Mouse (Mus musculus) megakaryocyte, embryonic 14.5 days (primary cell): ENCODE data around the gene Epha2. TPM values are rescaled to one million over a fixed set of nuclear protein-coding genes. Genes with fewer than 3 reads are reported as not detected.

ENCODE experiments used
- H3K27me3 ChIP-seq: replicated peaks from 2 replicates; pipeline ENCODE3; 2012; ENCODE audit warnings: inconsistent platforms
- H3K36me3 ChIP-seq: replicated peaks from 2 replicates; pipeline ENCODE3; 2012; ENCODE audit warnings: low read length, inconsistent platforms, mixed read lengths
- H3K4me1 ChIP-seq: 2 replicates; pipeline ENCODE4 v1.6.1; 2012; ENCODE audit warnings: inconsistent platforms
- H3K4me3 ChIP-seq: replicated peaks from 2 replicates; pipeline ENCODE3; 2012; ENCODE audit warnings: moderate library complexity, mild to moderate bottlenecking, inconsistent platforms
- H3K9me3 ChIP-seq: 2 replicates; pipeline ENCODE4 v1.6.1; 2012; ENCODE audit warnings: inconsistent platforms
- FLI1 ChIP-seq: IDR thresholded peaks from 2 replicates; pipeline ENCODE4 v1.6.1; 2012; ENCODE audit warnings: low read length, inconsistent platforms, mixed read lengths
- GATA1 ChIP-seq: IDR thresholded peaks from 3 replicates; pipeline ENCODE4 v1.6.1; 2012; ENCODE audit warnings: mixed read lengths, low read length, inconsistent platforms, borderline replicate concordance
- polyA plus RNA-seq: library from polyadenylated mRNA; stranded (reverse); fragments of >175 nt; gene quantifications from 2 replicates; pipeline ENCODE4 v1.2.3, GENCODE M21; 2012; ENCODE audit warnings: low replicate concordance; ENCODE audit not compliant: insufficient read depth

Epha2 gene
- polyA plus RNA-seq, 1 experiment = not detected

- H3K36me3 ChIP-seq = no peaks in the 10 kb centered on the region
- peaks cover 22% of the 10 kb centered on the region for H3K9me3 ChIP-seq
- H3K4me1 ChIP-seq = peaks cover 13% of the 10 kb centered on the region; the same call in 1 of the 2 replicates
- no peak for TF ChIP-seq FLI1
- no peak for TF ChIP-seq GATA1
- H3K4me3 ChIP-seq = no peak overlapping the region
- peaks cover 36% of the 10 kb centered on the region for H3K27me3 ChIP-seq
Observed at GRCm38 (mm10) chr4:141268350-141268749, 32.7 kb upstream of the Epha2 start.

- Histone ChIP-seq H3K36me3 (no peaks in the 10 kb centered on the region), H3K4me1 (peaks cover 14% of the 10 kb centered on the region; the same call in 1 of the 2 replicates), H3K4me3 (no peak overlapping the region), H3K9me3 (peaks cover 22% of the 10 kb centered on the region), H3K27me3 (peaks cover 41% of the 10 kb centered on the region)
- TF ChIP-seq GATA1 = no peak
- TF ChIP-seq FLI1 = no peak
Observed at GRCm38 (mm10) chr4:141269080-141269479, 32.0 kb upstream of the Epha2 start.

- peaks cover 54% of the 10 kb centered on the region for H3K27me3 ChIP-seq
- no peak overlapping the region for H3K4me3 ChIP-seq
- H3K36me3 ChIP-seq = no peaks in the 10 kb centered on the region
- no peak for TF ChIP-seq FLI1
- TF ChIP-seq GATA1 = no peak
- peaks cover 22% of the 10 kb centered on the region for H3K9me3 ChIP-seq
- H3K4me1 ChIP-seq = peaks cover 14% of the 10 kb centered on the region; the same call in 1 of the 2 replicates
Observed at GRCm38 (mm10) chr4:141270201-141270940, 30.7 kb upstream of the Epha2 start.

- peaks cover 14% of the 10 kb centered on the region; the same call in 1 of the 2 replicates for H3K4me1 ChIP-seq
- TF ChIP-seq GATA1 (no peak), FLI1 (no peak)
- peaks cover 62% of the 10 kb centered on the region for H3K27me3 ChIP-seq
- H3K4me3 ChIP-seq = peak overlapping the region; percentile 33
- no peaks in the 10 kb centered on the region for H3K36me3 ChIP-seq
- peaks cover 19% of the 10 kb centered on the region for H3K9me3 ChIP-seq
Observed at GRCm38 (mm10) chr4:141271228-141271627, 29.8 kb upstream of the Epha2 start.

GRCm38 (mm10) chr4:141271721-141272120 is 29.3 kb upstream of the Epha2 start:
- no peaks in the 10 kb centered on the region for H3K36me3 ChIP-seq
- peaks cover 19% of the 10 kb centered on the region for H3K9me3 ChIP-seq
- peak overlapping the region; percentile 23 for H3K4me3 ChIP-seq
- peaks cover 62% of the 10 kb centered on the region for H3K27me3 ChIP-seq
- H3K4me1 ChIP-seq = peaks cover 14% of the 10 kb centered on the region; the same call in 1 of the 2 replicates
- TF ChIP-seq GATA1 (no peak), FLI1 (no peak)

GRCm38 (mm10) chr4:141272878-141273277 is 28.2 kb upstream of the Epha2 start:
- TF ChIP-seq GATA1 (no peak), FLI1 (no peak)
- H3K4me1 ChIP-seq = peaks cover 20% of the 10 kb centered on the region
- H3K27me3 ChIP-seq = peaks cover 71% of the 10 kb centered on the region
- H3K36me3 ChIP-seq = no peaks in the 10 kb centered on the region
- peak overlapping the region; percentile 62 for H3K4me3 ChIP-seq
- H3K9me3 ChIP-seq = peaks cover 17% of the 10 kb centered on the region

GRCm38 (mm10) chr4:141273296-141273695 is 27.7 kb upstream of the Epha2 start:
- Histone ChIP-seq H3K4me1 (peaks cover 24% of the 10 kb centered on the region), H3K9me3 (peaks cover 13% of the 10 kb centered on the region), H3K27me3 (peaks cover 75% of the 10 kb centered on the region), H3K36me3 (no peaks in the 10 kb centered on the region), H3K4me3 (peak overlapping the region; percentile 62)
- TF ChIP-seq FLI1 = no peak
- no peak for TF ChIP-seq GATA1

- H3K36me3 ChIP-seq = no peaks in the 10 kb centered on the region
- peaks cover 84% of the 10 kb centered on the region for H3K27me3 ChIP-seq
- TF ChIP-seq GATA1 (no peak), FLI1 (no peak)
- peaks cover 26% of the 10 kb centered on the region for H3K4me1 ChIP-seq
- H3K4me3 ChIP-seq = no peak overlapping the region
- peaks cover 11% of the 10 kb centered on the region for H3K9me3 ChIP-seq
Observed at GRCm38 (mm10) chr4:141274485-141275341, 26.3 kb upstream of the Epha2 start.

- H3K27me3 ChIP-seq = peaks cover 87% of the 10 kb centered on the region
- TF ChIP-seq GATA1 (no peak), FLI1 (no peak)
- H3K9me3 ChIP-seq = no peaks in the 10 kb centered on the region
- no peaks in the 10 kb centered on the region for H3K36me3 ChIP-seq
- H3K4me3 ChIP-seq = no peak overlapping the region
- H3K4me1 ChIP-seq = peaks cover 33% of the 10 kb centered on the region
Observed at GRCm38 (mm10) chr4:141277157-141277556, 23.9 kb upstream of the Epha2 start.
